Mouse (Mus musculus) WW6 (cell line): ENCODE measurements around the gene Inpp5b.

Source experiments
- DNase-seq: peaks from one replicate; pipeline ENCODE4 v3.0.0-alpha.2; 2013; ENCODE audit warnings: low read depth, low spot score

Inpp5b gene

DNA sequence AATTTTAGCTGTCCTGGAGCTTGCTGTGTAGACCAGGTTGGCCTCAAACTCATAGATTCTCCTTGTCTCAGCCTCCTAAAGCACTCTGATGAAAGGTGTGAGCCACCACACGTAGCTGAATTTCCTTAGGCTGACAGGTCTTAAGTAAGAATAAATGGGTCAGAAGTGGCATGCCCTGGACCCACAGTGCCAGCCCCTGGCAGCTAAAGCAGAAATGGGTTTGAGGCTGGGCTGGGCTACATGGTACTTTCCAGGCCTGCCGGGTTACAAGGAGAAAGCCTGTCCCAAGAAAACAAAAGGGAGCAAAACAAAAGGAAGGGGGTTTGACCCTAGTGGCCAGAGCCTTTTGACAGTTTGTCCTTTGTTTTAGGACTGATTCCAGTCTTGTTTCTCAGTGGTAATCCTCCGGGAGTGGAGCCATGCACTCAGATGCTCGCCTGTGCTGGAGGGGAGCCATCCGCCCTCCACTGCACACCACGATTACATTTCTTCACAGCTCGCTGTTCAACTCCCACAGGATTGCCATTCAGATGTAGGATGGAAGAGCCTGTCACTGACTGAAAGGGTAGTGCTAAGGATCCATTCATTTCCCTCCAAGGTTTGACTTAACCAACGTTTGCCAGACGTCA, 69.8 kb downstream of the Inpp5b start:
- DNase-seq, result no peak

- no peak for DNase-seq
Measured at GRCm38 (mm10) chr4:124815901-124816300, 74.3 kb downstream of the Inpp5b start.

DNA sequence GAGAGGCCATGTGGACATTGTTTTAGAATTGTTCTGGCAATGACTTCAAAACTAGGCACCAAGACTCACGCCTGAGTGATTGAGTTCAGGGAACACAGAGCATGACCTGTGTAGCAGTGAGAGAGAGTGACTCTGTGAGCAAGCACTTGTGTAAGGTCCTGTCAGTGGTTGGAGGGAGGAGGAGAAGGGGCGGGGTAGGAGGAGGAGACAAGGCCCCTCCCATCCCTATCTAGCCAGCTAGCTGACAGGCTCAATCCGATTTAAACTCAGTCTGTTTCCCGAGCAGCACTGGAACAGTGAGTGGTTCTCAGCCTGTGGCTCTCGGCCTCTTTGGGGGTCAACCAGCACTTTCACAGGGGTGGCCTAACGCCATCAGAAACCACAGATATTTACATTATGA, 76.2 kb downstream of the Inpp5b start:
- DNase-seq, result no peak

- DNase-seq, result no peak
Measured at GRCm38 (mm10) chr4:124818832-124819231, 77.2 kb downstream of the Inpp5b start.

GRCm38 (mm10) chr4:124824967-124825366, 83.3 kb downstream of the Inpp5b start:
- DNase-seq, result no peak

DNA sequence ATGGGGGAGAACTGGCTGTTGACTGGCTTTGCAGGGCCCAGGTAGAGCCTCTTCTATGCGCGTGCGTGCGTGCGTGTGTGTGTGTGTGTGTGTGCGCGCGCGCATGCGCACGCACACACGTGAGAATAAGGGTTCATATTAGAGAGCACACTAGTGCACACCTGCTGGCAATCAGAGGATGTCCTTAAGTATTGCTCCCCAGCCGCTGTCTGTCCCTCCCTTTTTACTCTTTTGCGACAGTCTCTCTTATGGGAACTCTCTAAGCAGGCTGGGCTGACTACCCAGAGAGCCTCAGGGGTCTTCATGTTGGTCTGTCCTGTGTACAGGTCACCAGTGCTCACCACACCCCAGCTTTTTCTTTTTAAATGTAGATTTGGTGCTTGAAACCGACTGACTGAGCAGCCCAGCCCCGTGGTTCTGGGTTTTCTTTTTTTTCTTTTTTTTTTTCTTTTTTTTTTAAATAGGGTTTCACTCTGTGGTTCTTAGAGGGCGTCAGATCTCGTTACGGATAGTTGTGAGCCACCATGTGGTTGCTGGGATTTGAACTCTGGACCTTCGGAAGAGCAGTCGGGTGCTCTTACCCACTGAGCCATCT, 83.8 kb downstream of the Inpp5b start:
- no peak for DNase-seq

- no peak for DNase-seq
Measured at GRCm38 (mm10) chr4:124829671-124830070, 88.0 kb downstream of the Inpp5b start.

GRCm38 (mm10) chr4:124832796-124833195, 91.1 kb downstream of the Inpp5b start:
- DNase-seq, result no peak

- no peak for DNase-seq
Measured at GRCm38 (mm10) chr4:124838035-124838700, 96.5 kb downstream of the Inpp5b start.

DNA sequence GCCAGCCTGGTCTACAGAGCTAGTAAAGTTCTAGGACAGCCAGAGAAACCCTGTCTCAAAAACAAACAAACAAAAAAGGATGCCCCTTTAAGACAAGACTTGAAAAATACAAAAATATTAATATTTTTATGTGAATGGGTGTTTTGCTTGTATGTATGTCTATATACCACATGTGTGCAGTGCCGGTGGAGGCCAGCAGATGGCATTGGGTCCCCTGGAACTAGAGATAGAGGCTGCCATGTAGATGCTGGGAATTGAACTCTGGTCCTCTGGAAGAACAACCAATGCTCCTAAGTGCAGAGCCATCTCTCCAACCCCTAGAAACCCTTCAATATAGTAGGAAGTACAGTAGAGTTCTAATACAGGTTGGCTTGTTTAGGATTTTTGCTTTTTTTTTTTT, 99.3 kb downstream of the Inpp5b start:
- DNase-seq, result no peak

GRCm38 (mm10) chr4:124843493-124843892, 101.8 kb downstream of the Inpp5b start:
- DNase-seq, result no peak

GRCm38 (mm10) chr4:124847573-124847972, 105.9 kb downstream of the Inpp5b start:
- no peak for DNase-seq

DNA sequence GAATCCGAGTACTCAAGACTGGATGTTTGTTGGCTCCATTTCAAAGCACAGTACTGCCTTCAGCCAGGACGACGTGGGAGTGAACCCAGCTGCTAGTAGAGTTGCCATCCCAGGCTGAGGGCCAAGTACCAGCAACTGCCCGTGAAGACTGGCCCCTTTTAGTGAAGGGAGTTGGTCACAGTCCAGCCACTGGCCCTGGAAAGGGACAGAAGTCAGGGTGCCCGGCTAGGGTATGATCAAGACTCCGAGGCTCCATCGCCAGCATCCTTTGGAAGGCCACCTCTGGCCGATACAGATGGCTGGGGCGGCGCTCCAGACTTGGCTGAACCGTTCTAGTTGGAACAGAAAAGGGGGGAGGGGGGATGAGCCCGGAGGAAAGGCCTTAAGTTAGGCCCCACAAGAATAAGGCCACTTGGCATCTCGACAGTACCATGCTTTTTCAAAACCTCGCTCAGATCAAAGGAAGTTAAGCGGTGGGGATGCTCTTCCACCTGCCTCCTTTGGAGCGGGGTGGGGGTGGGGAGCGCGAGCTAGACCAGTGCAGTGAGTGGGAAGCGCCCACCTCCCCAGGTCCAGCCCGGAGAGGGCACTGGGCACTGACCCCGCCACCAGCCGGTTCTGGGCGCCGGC, 108.1 kb downstream of the Inpp5b start:
- DNase-seq, result no peak

GRCm38 (mm10) chr4:124850261-124850913, 108.7 kb downstream of the Inpp5b start, which contains the start of gene Yrdc:
TSS of gene Yrdc (plus strand) at chr4:124850679.
- peak; percentile 84 for DNase-seq
